Mouse (Mus musculus): ENCODE results near the gene Olfr358.

Olfr358 gene

DNA sequence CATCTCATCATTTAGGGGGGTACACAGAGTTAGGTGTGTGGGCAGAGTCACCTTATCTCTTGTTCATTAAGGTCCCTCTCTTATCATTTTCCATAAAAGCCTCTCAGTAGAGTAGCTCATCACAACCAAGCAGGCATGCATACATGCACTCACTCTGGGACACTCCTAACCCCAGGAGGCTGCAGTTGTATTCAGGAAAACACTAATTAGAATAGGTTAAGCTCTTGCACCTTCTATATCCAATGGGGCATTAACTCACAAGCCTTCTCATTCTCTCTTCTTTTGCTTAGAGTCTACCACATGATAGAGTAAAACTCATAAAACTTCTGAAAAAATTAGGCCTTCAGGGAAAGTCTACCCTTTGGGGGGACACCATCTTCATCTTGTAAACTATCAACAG is at the start of gene Olfr358:
Olfr358 (minus strand) TSS at position 101 of the 400 bp plus-strand sequence.
- no peak for DNase-seq (ENCODE audit: low spot score)

- DNase-seq (ENCODE audit: low spot score), result no peak
Observed at GRCm38 (mm10) chr2:36997030-36997429, 12.1 kb downstream of the Olfr358 start.

GRCm38 (mm10) chr2:36993527-36993926 is 15.6 kb downstream of the Olfr358 start, which contains the start of gene Olfr357:
Gene Olfr357, plus strand, starts transcription at chr2:36993827.
- DNase-seq (ENCODE audit: low spot score), result no peak

Data from ovary, postnatal 10 days (tissue).